Mouse (Mus musculus) bone marrow macrophage, adult 2 months (primary cell): Measurements from ENCODE around the gene Elmo1.

Experiments
- CTCF ChIP-seq: IDR thresholded peaks from 2 replicates; pipeline ENCODE4 v1.5.1; 2012; ENCODE audit warnings: low read depth, mild to moderate bottlenecking, low read length, moderate library complexity
- POLR2A ChIP-seq: IDR thresholded peaks from 2 replicates; pipeline ENCODE4 v1.6.1; 2012; ENCODE audit warnings: mild to moderate bottlenecking, low read depth, low read length, borderline replicate concordance

- no peak for TF ChIP-seq CTCF
- TF ChIP-seq POLR2A = no peak
Measured at GRCm38 (mm10) chr13:20537487-20537886, 447.1 kb downstream of the Elmo1 start.
